Mouse (Mus musculus) cortical plate, adult 2 months (tissue): ENCODE measurements around the gene Ttyh3.

Experiments used
- CTCF ChIP-seq: fragments of 200-500 bp; IDR thresholded peaks from 2 replicates; pipeline ENCODE4 v1.5.1; 2011; ENCODE audit warnings: mild to moderate bottlenecking, control low read depth, low read length; ENCODE audit not compliant: insufficient read depth; ENCODE audit errors: extremely low read depth
- POLR2A ChIP-seq: fragments of 200-500 bp; IDR thresholded peaks from 2 replicates; pipeline ENCODE4 v1.6.1; 2011; ENCODE audit warnings: mild to moderate bottlenecking, low read length, control low read depth; ENCODE audit not compliant: insufficient read depth; ENCODE audit errors: extremely low read depth

DNA sequence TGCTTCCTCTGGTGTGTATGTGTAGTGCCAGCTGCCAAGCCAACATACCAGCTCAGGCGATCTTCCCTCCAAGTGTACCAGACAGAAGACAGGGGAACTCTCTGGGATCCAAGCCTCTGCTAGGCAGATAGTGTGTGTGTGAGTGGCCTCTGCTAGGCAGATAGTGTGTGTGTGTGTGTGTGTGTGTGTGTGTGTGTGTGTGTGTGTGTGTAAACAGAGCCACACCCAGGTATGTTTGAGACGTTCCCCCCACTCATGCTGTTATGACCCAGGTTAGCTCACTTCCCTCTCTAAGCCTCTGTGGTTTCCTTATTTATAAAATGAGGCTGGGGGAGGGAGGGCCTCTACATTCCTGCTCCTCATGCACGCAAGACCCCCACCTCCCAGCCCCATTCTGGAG lies 52.4 kb downstream of the Ttyh3 start:
- TF ChIP-seq POLR2A (no peak), CTCF (no peak)
